Mouse (Mus musculus) olfactory bulb, adult 2 months (tissue): ENCODE data around the gene Olfr995.

Experiments used
- CTCF ChIP-seq: fragments of 200-500 bp; IDR thresholded peaks from 2 replicates; pipeline ENCODE4 v1.5.1; 2012; ENCODE audit warnings: low read depth, mild to moderate bottlenecking, low read length, moderate library complexity; ENCODE audit not compliant: insufficient read depth
- POLR2A ChIP-seq: fragments of 200-500 bp; IDR thresholded peaks from 2 replicates; pipeline ENCODE4 v1.6.1; 2012; ENCODE audit warnings: mild to moderate bottlenecking, low read depth, low read length, moderate library complexity; ENCODE audit not compliant: insufficient read depth

GRCm38 (mm10) chr2:85409369-85409768 lies 34.1 kb downstream of the Olfr995 start, which contains the start of gene Olfr992:
- TF ChIP-seq CTCF (no peak), POLR2A (no peak)
